Mouse (Mus musculus): ENCODE data around the gene Alpl.

The Alpl gene

GRCm38 (mm10) chr4:137768831-137769230 is 27.4 kb downstream of the Alpl start:
- no peak for DNase-seq

- no peak for DNase-seq
These were observed 27.8 kb downstream of the Alpl start for GRCm38 (mm10) chr4:137768381-137768780.

- DNase-seq, result no peak
These were observed 29.8 kb downstream of the Alpl start for GRCm38 (mm10) chr4:137766365-137766764.

- DNase-seq, result no peak
These were observed 30.6 kb downstream of the Alpl start for GRCm38 (mm10) chr4:137765554-137765971.

- DNase-seq, result no peak
These were observed 31.6 kb downstream of the Alpl start for GRCm38 (mm10) chr4:137764621-137765020.

GRCm38 (mm10) chr4:137763920-137764495 is 32.2 kb downstream of the Alpl start:
- no peak for DNase-seq

GRCm38 (mm10) chr4:137762886-137763285 is 33.3 kb downstream of the Alpl start:
- no peak for DNase-seq

- no peak for DNase-seq
These were observed 41.7 kb downstream of the Alpl start for GRCm38 (mm10) chr4:137754446-137754845.

- DNase-seq, result no peak
These were observed 43.0 kb downstream of the Alpl start for GRCm38 (mm10) chr4:137753199-137753598.

GRCm38 (mm10) chr4:137752471-137752870 is 43.7 kb downstream of the Alpl start:
- DNase-seq, result no peak

GRCm38 (mm10) chr4:137751717-137752116 is 44.5 kb downstream of the Alpl start:
- DNase-seq, result no peak

GRCm38 (mm10) chr4:137751310-137751709 is 44.9 kb downstream of the Alpl start:
- DNase-seq, result no peak

GRCm38 (mm10) chr4:137750121-137750520 is 46.1 kb downstream of the Alpl start:
- DNase-seq, result no peak

- DNase-seq, result no peak
These were observed 46.5 kb downstream of the Alpl start for GRCm38 (mm10) chr4:137749680-137750079.

- no peak for DNase-seq
These were observed 47.5 kb downstream of the Alpl start for GRCm38 (mm10) chr4:137748726-137749125.

GRCm38 (mm10) chr4:137747590-137747989 is 48.6 kb downstream of the Alpl start:
- no peak for DNase-seq

GRCm38 (mm10) chr4:137747091-137747490 is 49.1 kb downstream of the Alpl start:
- DNase-seq, result no peak

GRCm38 (mm10) chr4:137744433-137744918 is 51.7 kb downstream of the Alpl start:
- DNase-seq, result no peak

- DNase-seq, result no peak
These were observed 52.4 kb downstream of the Alpl start for GRCm38 (mm10) chr4:137743791-137744190.

GRCm38 (mm10) chr4:137740350-137740749 is 55.8 kb downstream of the Alpl start:
- DNase-seq, result no peak

- DNase-seq, result no peak
These were observed 56.8 kb downstream of the Alpl start for GRCm38 (mm10) chr4:137739151-137739923.

- no peak for DNase-seq
These were observed 58.4 kb downstream of the Alpl start for GRCm38 (mm10) chr4:137737760-137738159.

GRCm38 (mm10) chr4:137736220-137736701 is 59.9 kb downstream of the Alpl start:
- DNase-seq, result no peak

- DNase-seq, result no peak
These were observed 62.7 kb downstream of the Alpl start for GRCm38 (mm10) chr4:137733459-137733858.

All from cerebellum, adult 8-10 months (tissue).